Mouse (Mus musculus): ENCODE data around the gene Gsap. TPM values are rescaled to one million over a fixed set of nuclear protein-coding genes. Genes with fewer than 3 reads are reported as not detected.

Gsap gene
- polyA plus RNA-seq, 1 experiment from 2014 or later = 0.81 TPM

- Histone ChIP-seq H3K27me3 (replicated peaks; ENCODE audit: control insufficient read depth, insufficient read depth, low read length) (no peaks in the 10 kb centered on the region), H3K36me3 (ENCODE audit: control insufficient read depth, insufficient read depth) (no peaks in the 10 kb centered on the region), H3K27ac (ENCODE audit: low read depth, low read length) (no peak overlapping the region), H3K4me3 (ENCODE audit: low read depth, low read length) (no peak overlapping the region), H3K4me1 (replicated peaks; ENCODE audit: control insufficient read depth, insufficient read depth, low read length) (no peaks in the 10 kb centered on the region; the same call in 1 of the 2 replicates), H3K4me2 (replicated peaks; ENCODE audit: low read depth) (no peak overlapping the region), H3K9me3 (ENCODE audit: control insufficient read depth) (no peaks in the 10 kb centered on the region), H3K9ac (ENCODE audit: low read depth, low read length) (no peak overlapping the region)
- no peak for ATAC-seq
- TF ChIP-seq CTCF (IDR thresholded peaks at IDR 0.05; ENCODE audit: low read depth) = no peak
- WGBS = 73% methylated on average over 8 of the region's 8 CpGs
Observed at GRCm38 (mm10) chr5:21290594-21290993, 104.5 kb downstream of the Gsap start.

DNA sequence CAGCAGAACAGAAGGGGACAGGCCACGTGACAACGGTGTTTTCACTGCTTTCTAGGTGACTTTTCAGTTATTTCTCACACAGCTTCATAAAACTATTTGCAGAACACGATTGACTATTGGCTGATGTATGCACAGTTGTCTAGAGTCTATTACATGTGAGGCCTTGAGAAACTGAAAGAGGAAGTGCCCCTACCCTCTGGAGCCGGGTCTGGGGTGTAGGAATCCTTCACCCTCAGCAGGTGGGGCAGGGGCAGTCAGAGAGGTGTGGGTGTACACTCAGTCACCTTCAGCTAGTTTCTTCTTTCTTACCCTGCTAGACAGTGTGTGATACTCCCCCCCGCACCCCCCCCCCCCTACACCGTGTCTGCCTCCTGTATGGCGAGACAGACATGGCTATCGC, 109.6 kb downstream of the Gsap start:
- no peaks in the 10 kb centered on the region for H3K36me3 ChIP-seq (ENCODE audit: control insufficient read depth, insufficient read depth)
- no peak overlapping the region for H3K27ac ChIP-seq (ENCODE audit: low read depth, low read length)
- no peaks in the 10 kb centered on the region for H3K9me3 ChIP-seq (ENCODE audit: control insufficient read depth)
- no peak for TF ChIP-seq CTCF (IDR thresholded peaks at IDR 0.05; ENCODE audit: low read depth)
- no peaks in the 10 kb centered on the region for H3K27me3 ChIP-seq (replicated peaks; ENCODE audit: control insufficient read depth, insufficient read depth, low read length)
- H3K9ac ChIP-seq (ENCODE audit: low read depth, low read length) = no peak overlapping the region
- no peak overlapping the region for H3K4me2 ChIP-seq (replicated peaks; ENCODE audit: low read depth)
- ATAC-seq = no peak
- whole genome bisulfite sequencing = 81% methylated on average over 8 of the region's 8 CpGs
- H3K4me1 ChIP-seq (replicated peaks; ENCODE audit: control insufficient read depth, insufficient read depth, low read length) = no peaks in the 10 kb centered on the region
- H3K4me3 ChIP-seq (ENCODE audit: low read depth, low read length) = no peak overlapping the region

- Histone ChIP-seq H3K9ac (ENCODE audit: low read depth, low read length) (no peak overlapping the region), H3K27ac (ENCODE audit: low read depth, low read length) (no peak overlapping the region), H3K4me2 (replicated peaks; ENCODE audit: low read depth) (no peak overlapping the region), H3K9me3 (ENCODE audit: control insufficient read depth) (no peaks in the 10 kb centered on the region), H3K4me1 (replicated peaks; ENCODE audit: control insufficient read depth, insufficient read depth, low read length) (no peaks in the 10 kb centered on the region), H3K36me3 (ENCODE audit: control insufficient read depth, insufficient read depth) (no peaks in the 10 kb centered on the region), H3K4me3 (ENCODE audit: low read depth, low read length) (no peak overlapping the region), H3K27me3 (replicated peaks; ENCODE audit: control insufficient read depth, insufficient read depth, low read length) (no peaks in the 10 kb centered on the region)
- no peak for TF ChIP-seq CTCF (IDR thresholded peaks at IDR 0.05; ENCODE audit: low read depth)
- 69% methylated on average over 21 of the region's 21 CpGs for WGBS
- ATAC-seq = no peak
Observed at GRCm38 (mm10) chr5:21299076-21299755, 113.2 kb downstream of the Gsap start.

- no peak for TF ChIP-seq CTCF (IDR thresholded peaks at IDR 0.05; ENCODE audit: low read depth)
- 92% methylated on average over 3 of the region's 3 CpGs for whole genome bisulfite sequencing
Observed at GRCm38 (mm10) chr5:21300058-21300457, 114.0 kb downstream of the Gsap start.

GRCm38 (mm10) chr5:21301011-21301410, 115.0 kb downstream of the Gsap start:
- no peak overlapping the region for H3K27ac ChIP-seq (ENCODE audit: low read depth, low read length)
- no peak overlapping the region for H3K4me3 ChIP-seq (ENCODE audit: low read depth, low read length)
- no peak overlapping the region for H3K9ac ChIP-seq (ENCODE audit: low read depth, low read length)
- H3K4me2 ChIP-seq (replicated peaks; ENCODE audit: low read depth) = no peak overlapping the region
- whole genome bisulfite sequencing = 63% methylated on average over 6 of the region's 6 CpGs
- H3K4me1 ChIP-seq (replicated peaks; ENCODE audit: control insufficient read depth, insufficient read depth, low read length) = no peaks in the 10 kb centered on the region
- H3K9me3 ChIP-seq (ENCODE audit: control insufficient read depth) = no peaks in the 10 kb centered on the region
- TF ChIP-seq CTCF (IDR thresholded peaks at IDR 0.05; ENCODE audit: low read depth) = no peak
- H3K36me3 ChIP-seq (ENCODE audit: control insufficient read depth, insufficient read depth) = no peaks in the 10 kb centered on the region
- no peak for ATAC-seq
- H3K27me3 ChIP-seq (replicated peaks; ENCODE audit: control insufficient read depth, insufficient read depth, low read length) = no peaks in the 10 kb centered on the region

More at GRCm38 (mm10) chr5:21300058-21300457, 114.0 kb downstream of the Gsap start:
- H3K4me1 ChIP-seq (replicated peaks; ENCODE audit: control insufficient read depth, insufficient read depth, low read length) = no peaks in the 10 kb centered on the region
- no peak overlapping the region for H3K9ac ChIP-seq (ENCODE audit: low read depth, low read length)
- H3K4me3 ChIP-seq (ENCODE audit: low read depth, low read length) = no peak overlapping the region
- H3K27me3 ChIP-seq (replicated peaks; ENCODE audit: control insufficient read depth, insufficient read depth, low read length) = no peaks in the 10 kb centered on the region
- H3K27ac ChIP-seq (ENCODE audit: low read depth, low read length) = no peak overlapping the region
- H3K36me3 ChIP-seq (ENCODE audit: control insufficient read depth, insufficient read depth) = no peaks in the 10 kb centered on the region
- no peak overlapping the region for H3K4me2 ChIP-seq (replicated peaks; ENCODE audit: low read depth)
- no peak for ATAC-seq
- no peaks in the 10 kb centered on the region for H3K9me3 ChIP-seq (ENCODE audit: control insufficient read depth)

GRCm38 (mm10) chr5:21307165-21307564, 121.1 kb downstream of the Gsap start:
- no peak overlapping the region for H3K4me3 ChIP-seq (ENCODE audit: low read depth, low read length)
- TF ChIP-seq CTCF (IDR thresholded peaks at IDR 0.05; ENCODE audit: low read depth) = no peak
- H3K36me3 ChIP-seq (ENCODE audit: control insufficient read depth, insufficient read depth) = no peaks in the 10 kb centered on the region
- H3K9ac ChIP-seq (ENCODE audit: low read depth, low read length) = no peak overlapping the region
- no peak overlapping the region for H3K4me2 ChIP-seq (replicated peaks; ENCODE audit: low read depth)
- 88% methylated on average over 5 of the region's 5 CpGs for WGBS
- H3K27ac ChIP-seq (ENCODE audit: low read depth, low read length) = no peak overlapping the region
- H3K27me3 ChIP-seq (replicated peaks; ENCODE audit: control insufficient read depth, insufficient read depth, low read length) = no peaks in the 10 kb centered on the region
- no peaks in the 10 kb centered on the region for H3K4me1 ChIP-seq (replicated peaks; ENCODE audit: control insufficient read depth, insufficient read depth, low read length)
- ATAC-seq = no peak
- H3K9me3 ChIP-seq (ENCODE audit: control insufficient read depth) = no peaks in the 10 kb centered on the region
